Mouse (Mus musculus) regulatory T cell (primary cell): ENCODE results near the gene Prss46.

Source experiments
- in situ Hi-C: fragments of 300-600 bp; cut with MboI, MseI; formaldehyde crosslinking; loops from one replicate; pipeline ENCODE4 v1.15.1; 2025; ENCODE audit warnings: high pct_unique_total_duplicates

The Prss46 gene

GRCm38 (mm10) chr9:110896595-110896994, 52.3 kb downstream of the Prss46 start:
- in situ Hi-C loops: no loop called here

- in situ Hi-C loops: no loop called here
Observed at GRCm38 (mm10) chr9:110899451-110900008, 55.2 kb downstream of the Prss46 start.

- in situ Hi-C loops: no loop called here
Observed at GRCm38 (mm10) chr9:110901204-110901603, 56.9 kb downstream of the Prss46 start.

- in situ Hi-C loops: no loop called here
Observed at GRCm38 (mm10) chr9:110902271-110902670, 58.0 kb downstream of the Prss46 start.
